Mouse (Mus musculus): Measurements from ENCODE around the gene Opcml. TPM values are rescaled to one million over a fixed set of nuclear protein-coding genes. Genes with fewer than 3 reads are reported as not detected.

Opcml gene
- total RNA-seq, 2 experiments from 2014 or later, result 0.89 to 2.6 TPM

- no peak for DNase-seq (ENCODE audit: low spot score in 2 of 2)
Measured at GRCm38 (mm10) chr9:28490410-28490809, 699.8 kb downstream of the Opcml start.

- no peak for DNase-seq (ENCODE audit: low spot score in 2 of 2)
Measured at GRCm38 (mm10) chr9:28499841-28500794, 709.5 kb downstream of the Opcml start.

GRCm38 (mm10) chr9:28513905-28514304 is 723.3 kb downstream of the Opcml start:
- DNase-seq (ENCODE audit: low spot score in 2 of 2), result no peak

GRCm38 (mm10) chr9:28533191-28533590 is 742.6 kb downstream of the Opcml start:
- DNase-seq (ENCODE audit: low spot score in 2 of 2), result no peak

GRCm38 (mm10) chr9:28535006-28535405 is 744.4 kb downstream of the Opcml start:
- DNase-seq (ENCODE audit: low spot score in 2 of 2), result no peak

- DNase-seq (ENCODE audit: low spot score in 2 of 2), result no peak
Measured at GRCm38 (mm10) chr9:28536637-28537036, 746.1 kb downstream of the Opcml start.

GRCm38 (mm10) chr9:28548189-28548588 is 757.6 kb downstream of the Opcml start:
- no peak for DNase-seq (ENCODE audit: low spot score in 2 of 2)

GRCm38 (mm10) chr9:28552387-28553182 is 762.0 kb downstream of the Opcml start:
- no peak for DNase-seq (ENCODE audit: low spot score in 2 of 2)

GRCm38 (mm10) chr9:28558628-28559027 is 768.1 kb downstream of the Opcml start:
- no peak for DNase-seq (ENCODE audit: low spot score in 2 of 2)

- DNase-seq (ENCODE audit: low spot score in 2 of 2), result no peak
Measured at GRCm38 (mm10) chr9:28561761-28562160, 771.2 kb downstream of the Opcml start.

- no peak for DNase-seq (ENCODE audit: low spot score in 2 of 2)
Measured at GRCm38 (mm10) chr9:28563066-28563683, 772.6 kb downstream of the Opcml start.

- DNase-seq (ENCODE audit: low spot score in 2 of 2), result no peak
Measured at GRCm38 (mm10) chr9:28569041-28569522, 778.5 kb downstream of the Opcml start.

- no peak for DNase-seq (ENCODE audit: low spot score in 2 of 2)
Measured at GRCm38 (mm10) chr9:28569776-28570175, 779.2 kb downstream of the Opcml start.

GRCm38 (mm10) chr9:28571682-28572081 is 781.1 kb downstream of the Opcml start:
- no peak for DNase-seq (ENCODE audit: low spot score in 2 of 2)

GRCm38 (mm10) chr9:28572136-28572774 is 781.7 kb downstream of the Opcml start:
- no peak for DNase-seq (ENCODE audit: low spot score in 2 of 2)

GRCm38 (mm10) chr9:28578730-28579129 is 788.2 kb downstream of the Opcml start:
- peak in 1 of 2 experiments; percentile 20 for DNase-seq (ENCODE audit: low spot score in 2 of 2)

GRCm38 (mm10) chr9:28587253-28587652 is 796.7 kb downstream of the Opcml start:
- DNase-seq (ENCODE audit: low spot score in 2 of 2), result no peak

- DNase-seq (ENCODE audit: low spot score in 2 of 2), result no peak
Measured at GRCm38 (mm10) chr9:28587857-28588388, 797.3 kb downstream of the Opcml start.

- no peak for DNase-seq (ENCODE audit: low spot score in 2 of 2)
Measured at GRCm38 (mm10) chr9:28588488-28588887, 797.9 kb downstream of the Opcml start.

- DNase-seq (ENCODE audit: low spot score in 2 of 2), result no peak
Measured at GRCm38 (mm10) chr9:28592208-28592607, 801.6 kb downstream of the Opcml start.

Measured in adrenal gland, adult 18-20 months (tissue).